Mouse (Mus musculus) testis, adult 2 months (tissue): ENCODE measurements around the gene Iqsec1.

Source experiments
- CTCF ChIP-seq: fragments of 200-500 bp; IDR thresholded peaks from 2 replicates; pipeline ENCODE4 v1.5.1; 2012; ENCODE audit warnings: low read depth, mild to moderate bottlenecking, inconsistent platforms, low read length, moderate library complexity; ENCODE audit not compliant: control insufficient read depth, insufficient read depth, insufficient replicate concordance
- POLR2A ChIP-seq: fragments of 200-500 bp; IDR thresholded peaks from 2 replicates; pipeline ENCODE4 v1.6.1; 2012; ENCODE audit warnings: low read depth, mild to moderate bottlenecking, inconsistent platforms, low read length, moderate library complexity; ENCODE audit not compliant: control insufficient read depth

DNA sequence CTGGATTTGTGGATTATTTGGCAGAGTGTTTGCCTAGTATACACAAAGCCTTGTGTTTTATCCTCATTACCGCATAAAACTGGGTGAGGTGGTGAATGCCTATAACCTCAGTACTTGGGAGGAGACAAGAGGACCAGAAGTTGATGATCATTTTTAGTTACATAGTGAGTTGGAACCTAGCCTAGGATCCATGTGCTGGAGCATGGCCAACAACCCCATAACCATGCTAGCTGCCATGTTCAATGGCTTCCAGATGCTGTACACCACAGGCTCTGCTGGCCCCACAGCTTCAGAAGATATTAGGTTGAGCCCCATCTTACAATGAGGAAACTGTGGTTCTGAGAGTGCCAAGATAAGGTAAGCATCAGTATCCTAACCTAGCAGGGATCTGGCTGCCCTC is 89.2 kb downstream of the Iqsec1 start:
- TF ChIP-seq CTCF (no peak), POLR2A (no peak)
